Mouse (Mus musculus) adrenal gland, adult 2 months (tissue): ENCODE data around the gene Tbc1d10c. TPM values are rescaled to one million over a fixed set of nuclear protein-coding genes. Genes with fewer than 3 reads are reported as not detected.
A peak's percentile ranks its signal among the peaks of the same experiment; 100 is the strongest.

ENCODE experiments used
- DNase-seq: peaks from one replicate; pipeline ENCODE4 v3.0.0; 2021
- polyA plus RNA-seq: library from polyadenylated mRNA; depleted of rRNA; stranded (reverse); fragments of >200 nt; gene quantifications from 2 replicates; pipeline ENCODE4 v1.2.3, GENCODE M21; 2012
- total RNA-seq, 2 experiments: library from RNA; stranded (reverse); gene quantifications; 2 replicates each; pipeline ENCODE4 v1.2.3; 2021

Tbc1d10c gene
- total and polyA plus RNA-seq, 3 experiments = 0.97 to 2.1 TPM; not detected in 1

GRCm38 (mm10) chr19:4192251-4192985, 1.3 kb upstream of the Tbc1d10c start:
- DNase-seq = no peak

GRCm38 (mm10) chr19:4191528-4192250, 605 bp upstream of the Tbc1d10c start, which contains the start of gene Ppp1ca:
Ppp1ca (plus strand) TSS chr19:4192065.
- peak; percentile 97 for DNase-seq

- DNase-seq = no peak
Measured at GRCm38 (mm10) chr19:4189051-4189620, 1.9 kb downstream of the Tbc1d10c start.

- no peak for DNase-seq
Measured at GRCm38 (mm10) chr19:4187303-4187702, 3.8 kb downstream of the Tbc1d10c start.

GRCm38 (mm10) chr19:4184976-4185975, 5.8 kb downstream of the Tbc1d10c start:
- no peak for DNase-seq

GRCm38 (mm10) chr19:4183689-4184088, 7.4 kb downstream of the Tbc1d10c start:
- DNase-seq = no peak

- peak; percentile 81 for DNase-seq
Measured at GRCm38 (mm10) chr19:4181892-4182291, 9.2 kb downstream of the Tbc1d10c start.

GRCm38 (mm10) chr19:4180411-4180810, 10.7 kb downstream of the Tbc1d10c start:
- DNase-seq = no peak

GRCm38 (mm10) chr19:4175368-4175947, 15.6 kb downstream of the Tbc1d10c start, which contains the start of gene Carns1:
Carns1 (minus strand) TSS chr19:4175479.
- peak; percentile 45 for DNase-seq

- peak; percentile 12 for DNase-seq
Measured at GRCm38 (mm10) chr19:4172925-4173324, 18.2 kb downstream of the Tbc1d10c start.

- peak; percentile 18 for DNase-seq
Measured at GRCm38 (mm10) chr19:4171393-4172290, 19.4 kb downstream of the Tbc1d10c start.

GRCm38 (mm10) chr19:4170723-4171392, 20.2 kb downstream of the Tbc1d10c start:
- DNase-seq = no peak

- DNase-seq = no peak
Measured at GRCm38 (mm10) chr19:4169810-4170209, 21.3 kb downstream of the Tbc1d10c start.

GRCm38 (mm10) chr19:4169378-4169784, 21.7 kb downstream of the Tbc1d10c start:
- peak; percentile 99 for DNase-seq

- DNase-seq = peak; percentile 48
Measured at GRCm38 (mm10) chr19:4166678-4167476, 24.2 kb downstream of the Tbc1d10c start.

GRCm38 (mm10) chr19:4164721-4165120, 26.4 kb downstream of the Tbc1d10c start:
- peak; percentile 71 for DNase-seq

GRCm38 (mm10) chr19:4164100-4164499, 27.0 kb downstream of the Tbc1d10c start:
- DNase-seq = no peak

- DNase-seq = no peak
Measured at GRCm38 (mm10) chr19:4163543-4163887, 27.6 kb downstream of the Tbc1d10c start.
